Mouse (Mus musculus) monocyte, adult 2 months (primary cell): ENCODE measurements around the gene Olfr480.

Experiments
- DNase-seq, 2 experiments: peaks; one replicate each; pipeline ENCODE4 v3.0.0; 2022; ENCODE audit warnings: low spot score in 2 of 2, low read depth in 1 of 2

Olfr480 gene

DNA sequence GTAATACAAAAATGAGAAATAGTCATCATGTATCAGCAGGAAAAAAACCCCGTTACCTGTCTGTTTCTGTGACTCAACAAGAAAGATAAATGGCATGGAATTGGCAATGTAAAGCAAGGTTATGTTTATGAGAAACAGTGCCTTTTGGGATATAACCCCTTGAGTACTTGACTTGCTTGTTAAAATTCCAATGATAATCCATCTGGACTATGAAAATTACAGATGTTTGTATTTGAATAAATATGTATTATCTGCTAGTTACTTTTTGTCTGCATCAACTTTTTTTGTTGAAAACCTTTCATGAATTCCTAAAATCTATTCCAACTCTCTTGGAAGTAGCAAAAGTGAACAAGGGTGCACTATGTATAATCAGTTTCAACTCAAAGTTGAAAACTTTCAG, at the start of gene Olfr480:
Olfr480 (minus strand) TSS at position 101 of the 400 bp plus-strand sequence.
- DNase-seq: no peak

DNA sequence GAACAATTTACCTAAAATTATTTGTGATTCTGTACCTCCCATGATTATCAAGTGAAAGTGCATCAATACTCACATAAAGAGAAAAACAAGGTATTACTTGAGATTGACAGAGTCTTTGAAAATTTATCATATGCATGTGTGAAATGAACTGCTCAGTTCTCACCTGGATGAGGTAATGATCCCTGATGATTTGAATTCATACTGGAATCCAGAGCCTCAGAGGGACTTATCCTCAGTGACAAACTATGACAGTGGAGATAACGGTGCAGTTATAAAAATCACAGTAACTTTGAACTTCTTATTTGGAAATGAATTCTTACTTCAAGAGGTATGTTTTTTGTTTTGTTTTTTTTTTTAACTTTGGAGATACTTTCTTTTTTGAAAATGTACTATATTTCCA, 33.4 kb upstream of the Olfr480 start, which contains the start of gene Olfr483:
Olfr483 (plus strand) TSS at position 301 of the 400 bp plus-strand sequence.
- no peak for DNase-seq

DNA sequence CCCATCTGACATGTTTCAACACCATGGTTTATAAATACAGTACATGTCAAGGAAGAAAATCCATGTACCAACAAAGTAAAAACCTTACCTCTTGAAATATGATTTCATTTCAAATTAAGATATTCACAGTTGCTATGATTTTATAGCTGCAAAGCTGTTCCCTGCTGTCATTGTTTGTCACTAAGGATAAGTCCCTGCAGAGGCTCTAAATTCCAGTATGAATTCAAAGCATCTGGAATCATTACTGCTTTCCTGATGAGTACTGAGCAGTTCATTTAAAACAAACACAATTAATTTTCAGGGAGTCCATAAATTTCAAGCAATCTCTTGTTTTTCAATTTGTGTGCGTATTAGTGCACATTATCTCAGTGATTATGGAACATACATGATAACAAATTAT, 30.3 kb upstream of the Olfr480 start, which contains the start of gene Olfr482:
Olfr482 (minus strand) TSS at position 101 of the 400 bp plus-strand sequence.
- no peak for DNase-seq

DNA sequence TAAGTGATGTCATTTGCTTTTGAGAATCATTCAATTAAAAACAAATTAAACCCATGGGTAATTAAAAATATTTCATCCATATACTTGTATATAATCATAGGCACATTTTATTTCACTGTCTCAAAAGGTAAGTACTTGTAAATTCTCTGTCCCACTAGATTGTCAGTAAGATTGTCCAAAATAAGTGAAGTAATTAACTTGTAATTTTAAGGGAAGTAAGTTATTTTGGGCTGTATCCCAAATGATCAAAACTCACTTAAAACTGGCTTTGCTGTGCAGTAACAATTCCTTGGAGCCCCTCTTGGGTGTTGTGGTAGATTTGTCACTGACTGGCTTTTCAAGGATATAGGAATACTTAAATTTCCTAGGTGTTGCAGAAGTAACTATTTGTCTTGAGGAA, 12.4 kb upstream of the Olfr480 start, which contains the start of gene Olfr481:
Olfr481 (plus strand) TSS at position 301 of the 400 bp plus-strand sequence.
- no peak for DNase-seq

DNA sequence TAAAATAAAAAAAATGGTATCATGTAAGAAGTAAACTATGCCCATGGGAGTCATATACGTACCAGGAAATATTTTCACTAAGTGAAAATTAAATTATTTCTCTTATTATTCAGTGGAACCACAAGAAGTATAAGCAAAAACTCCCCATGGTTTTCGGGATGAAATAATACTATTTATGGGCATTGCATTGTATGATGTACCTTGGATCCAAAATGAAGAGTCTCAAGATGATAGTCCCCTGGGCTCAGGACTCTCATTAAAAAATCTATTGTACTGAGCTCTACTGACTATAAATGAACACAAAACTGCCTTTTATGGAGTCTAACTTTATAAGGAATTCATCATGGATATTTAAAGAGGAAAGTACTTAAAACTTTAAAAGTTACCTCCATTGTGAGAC, 16.8 kb downstream of the Olfr480 start, which contains the start of gene Olfr479:
Olfr479 (plus strand) TSS at position 301 of the 400 bp plus-strand sequence.
- DNase-seq: no peak

DNA sequence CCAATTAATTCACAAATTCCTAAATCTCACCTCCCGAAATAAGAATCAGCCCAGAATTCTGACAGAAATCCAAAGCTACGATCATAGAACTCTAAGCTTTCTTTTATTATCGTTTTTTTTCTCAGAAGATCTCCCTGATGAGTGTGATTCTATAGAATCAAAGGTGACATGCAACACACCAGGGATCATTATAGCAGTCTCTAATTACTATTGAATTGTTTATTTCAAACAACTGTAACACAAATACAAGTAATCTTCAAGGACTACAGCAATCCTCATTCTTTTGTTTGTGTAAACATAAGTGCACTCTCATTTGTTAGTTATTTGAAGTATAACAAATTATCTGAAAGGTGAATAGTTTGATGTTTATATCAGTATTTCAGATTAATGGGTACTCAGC, 33.3 kb downstream of the Olfr480 start, which contains the start of gene Olfr478:
Olfr478 (minus strand) TSS at position 101 of the 400 bp plus-strand sequence.
- DNase-seq: no peak
